Mouse (Mus musculus) intestine, postnatal 0 days (tissue): ENCODE data around the gene Myo10. TPM values are rescaled to one million over a fixed set of nuclear protein-coding genes. Genes with fewer than 3 reads are reported as not detected.

ENCODE experiments used
- ATAC-seq: fragments of 200-750 bp; cut with Nextera tagmentation; 2 replicates; pipeline ENCODE4 v1.8.0; 2017; ENCODE audit warnings: mild to moderate bottlenecking, moderate TSS enrichment, moderate library complexity
- H3K27ac ChIP-seq: fragments of 300-500 bp; sonication (generic); 2 replicates; pipeline ENCODE4 v1.5.1; 2014; ENCODE audit warnings: mild to moderate bottlenecking, low read depth, low read length, moderate library complexity
- H3K27me3 ChIP-seq: fragments of 300-500 bp; sonication (generic); replicated peaks from 2 replicates; pipeline ENCODE4 v1.6.1; 2014; ENCODE audit warnings: low read length, mixed read lengths; ENCODE audit not compliant: control insufficient read depth, insufficient read depth
- H3K36me3 ChIP-seq: fragments of 300-500 bp; sonication (generic); 2 replicates; pipeline ENCODE4 v1.6.1; 2014; ENCODE audit warnings: mild to moderate bottlenecking, moderate library complexity; ENCODE audit not compliant: control insufficient read depth, insufficient read depth
- H3K4me1 ChIP-seq: fragments of 300-500 bp; sonication (generic); replicated peaks from 2 replicates; pipeline ENCODE4 v1.6.1; 2014; ENCODE audit warnings: antibody characterized with exemption, low read length, mixed read lengths; ENCODE audit not compliant: control insufficient read depth, insufficient read depth
- H3K4me2 ChIP-seq: fragments of 300-500 bp; sonication (generic); replicated peaks from 2 replicates; pipeline ENCODE4 v1.6.1; 2014; ENCODE audit warnings: low read depth, mild to moderate bottlenecking, moderate library complexity
- H3K4me3 ChIP-seq: fragments of 300-500 bp; sonication (generic); 2 replicates; pipeline ENCODE4 v1.5.1; 2014; ENCODE audit warnings: low read depth, low read length
- H3K9ac ChIP-seq: fragments of 300-500 bp; sonication (generic); 2 replicates; pipeline ENCODE4 v1.6.1; 2014; ENCODE audit warnings: mild to moderate bottlenecking, low read depth, low read length
- H3K9me3 ChIP-seq: fragments of 300-500 bp; sonication (generic); 2 replicates; pipeline ENCODE4 v1.6.1; 2016; ENCODE audit warnings: mixed run types; ENCODE audit not compliant: control insufficient read depth
- CTCF ChIP-seq: sonication (generic); IDR thresholded peaks from 2 replicates; pipeline ENCODE4 v1.5.1; 2016; ENCODE audit warnings: low read depth, mild to moderate bottlenecking, control low read depth, antibody characterized with exemption, moderate library complexity
- WGBS: fragments of 180-500 bp; shearing (Covaris S2); extraction: QIAGEN DNeasy Blood & Tissue Kit; methylation state at CpG from one replicate; pipeline ENCODE4 v1.1.7; 2014; 5-methylcytosine and 5-hydroxymethylcytosine counted together
- polyA plus RNA-seq: library from polyadenylated mRNA; unstranded; fragments of >200 nt; fragmentation: Nextera tagmentation; extraction: Ambion mirVana; gene quantifications from 2 replicates; pipeline ENCODE4 v1.2.1, GENCODE M21; 2015

The Myo10 gene
- polyA plus RNA-seq, 1 experiment from 2014 or later = 9.5 TPM

DNA sequence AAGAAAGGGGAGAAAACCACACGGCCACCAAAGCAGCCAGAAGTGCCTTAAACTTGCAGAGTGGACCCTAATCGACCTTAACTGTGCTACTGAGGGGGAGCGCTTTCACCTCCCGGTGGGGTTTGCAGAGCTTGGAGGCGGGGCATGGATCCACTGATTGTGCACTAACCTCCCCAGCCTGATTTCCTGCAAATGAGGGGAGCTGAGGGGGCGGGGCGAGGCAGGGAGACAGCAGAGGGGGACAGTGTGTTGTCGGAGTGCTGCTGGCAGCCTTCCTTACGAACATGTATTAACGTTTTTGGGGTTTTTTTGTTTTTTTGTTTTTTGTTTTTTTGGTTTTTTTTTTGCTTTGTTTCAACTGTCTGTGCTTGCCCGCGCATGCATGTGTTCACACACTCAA lies 190.2 kb downstream of the Myo10 start:
- Histone ChIP-seq H3K27me3 (no peaks in the 10 kb centered on the region), H3K4me3 (no peak overlapping the region), H3K36me3 (peaks cover 63% of the 10 kb centered on the region), H3K9me3 (no peaks in the 10 kb centered on the region), H3K4me2 (no peak overlapping the region), H3K27ac (no peak overlapping the region), H3K4me1 (no peaks in the 10 kb centered on the region), H3K9ac (no peak overlapping the region)
- ATAC-seq = no peak
- TF ChIP-seq CTCF = no peak
- WGBS = 77% methylated on average over 12 of the region's 12 CpGs

DNA sequence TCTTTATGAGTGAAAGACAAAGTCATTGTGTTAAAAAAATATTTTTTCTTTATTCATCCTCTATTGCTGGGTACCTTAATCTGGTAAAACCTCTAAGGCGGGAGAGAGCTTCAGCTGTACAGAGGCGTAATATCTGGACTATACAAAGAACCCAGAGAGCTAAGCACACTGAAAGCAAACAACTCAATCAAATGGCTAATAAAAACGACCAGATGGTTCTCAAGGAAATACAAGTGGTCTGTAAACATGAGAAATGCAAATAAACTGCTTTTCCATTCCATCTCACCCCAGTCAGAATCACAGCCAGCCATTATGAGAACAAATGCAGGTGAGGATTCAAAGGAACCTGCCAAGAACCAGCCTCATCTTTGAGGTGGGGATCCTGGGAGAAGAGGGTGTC lies 192.2 kb downstream of the Myo10 start:
- Histone ChIP-seq H3K4me3 (no peak overlapping the region), H3K9me3 (no peaks in the 10 kb centered on the region), H3K27ac (no peak overlapping the region), H3K4me2 (no peak overlapping the region), H3K4me1 (no peaks in the 10 kb centered on the region), H3K27me3 (no peaks in the 10 kb centered on the region), H3K9ac (no peak overlapping the region), H3K36me3 (peaks cover 42% of the 10 kb centered on the region)
- TF ChIP-seq CTCF = no peak
- ATAC-seq = no peak
- WGBS = 66% methylated on average over 3 of the region's 3 CpGs

DNA sequence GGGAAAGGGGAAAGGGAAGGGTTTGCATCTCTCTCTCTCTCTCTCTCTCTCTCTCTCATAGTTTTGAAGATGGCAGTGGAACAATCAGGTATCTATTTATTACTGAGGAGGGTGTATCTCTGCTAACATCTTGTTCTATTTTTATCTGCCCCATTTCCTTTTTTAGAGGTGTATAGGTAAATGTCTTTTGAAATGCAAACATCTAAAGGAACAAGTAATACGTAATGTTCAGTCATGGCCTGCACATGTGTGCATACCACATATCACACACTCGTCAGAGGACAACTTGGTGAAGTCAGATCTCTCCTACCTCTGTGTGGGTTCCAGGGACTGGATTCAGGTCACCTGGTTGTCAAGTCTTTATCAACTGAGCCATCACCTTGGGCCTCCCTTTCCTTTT lies 194.9 kb downstream of the Myo10 start:
- no peaks in the 10 kb centered on the region for H3K4me1 ChIP-seq
- no peak overlapping the region for H3K27ac ChIP-seq
- no peaks in the 10 kb centered on the region for H3K27me3 ChIP-seq
- H3K9ac ChIP-seq = no peak overlapping the region
- no peaks in the 10 kb centered on the region for H3K9me3 ChIP-seq
- WGBS = 75% methylated on average over 2 of the region's 2 CpGs
- peaks cover 17% of the 10 kb centered on the region for H3K36me3 ChIP-seq
- no peak for ATAC-seq
- H3K4me2 ChIP-seq = no peak overlapping the region
- no peak overlapping the region for H3K4me3 ChIP-seq
- no peak for TF ChIP-seq CTCF

DNA sequence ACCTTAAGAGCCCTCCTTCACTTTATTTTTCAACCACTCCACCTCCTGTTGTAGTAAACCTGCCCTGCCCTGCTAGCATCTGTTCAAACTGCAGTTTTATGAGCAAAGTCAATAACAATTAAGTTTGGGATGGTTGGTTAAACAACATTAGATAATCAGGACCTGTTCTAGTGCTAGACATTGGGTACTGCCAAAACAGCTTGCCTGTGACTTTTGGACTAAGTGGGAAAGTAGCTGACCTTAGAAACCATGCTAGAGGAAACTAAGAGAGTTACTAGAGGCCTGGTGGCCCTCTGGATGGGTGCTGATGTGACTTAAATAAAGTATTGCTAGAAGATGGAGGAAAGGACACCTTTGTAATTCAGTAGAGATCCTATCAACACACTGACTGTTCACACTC lies 199.7 kb downstream of the Myo10 start:
- no peaks in the 10 kb centered on the region for H3K9me3 ChIP-seq
- H3K4me1 ChIP-seq = no peaks in the 10 kb centered on the region
- no peak for ATAC-seq
- no peak overlapping the region for H3K4me3 ChIP-seq
- H3K27me3 ChIP-seq = no peaks in the 10 kb centered on the region
- no peak overlapping the region for H3K27ac ChIP-seq
- no peak for TF ChIP-seq CTCF
- H3K4me2 ChIP-seq = no peak overlapping the region
- no peak overlapping the region for H3K9ac ChIP-seq
- no peaks in the 10 kb centered on the region for H3K36me3 ChIP-seq

DNA sequence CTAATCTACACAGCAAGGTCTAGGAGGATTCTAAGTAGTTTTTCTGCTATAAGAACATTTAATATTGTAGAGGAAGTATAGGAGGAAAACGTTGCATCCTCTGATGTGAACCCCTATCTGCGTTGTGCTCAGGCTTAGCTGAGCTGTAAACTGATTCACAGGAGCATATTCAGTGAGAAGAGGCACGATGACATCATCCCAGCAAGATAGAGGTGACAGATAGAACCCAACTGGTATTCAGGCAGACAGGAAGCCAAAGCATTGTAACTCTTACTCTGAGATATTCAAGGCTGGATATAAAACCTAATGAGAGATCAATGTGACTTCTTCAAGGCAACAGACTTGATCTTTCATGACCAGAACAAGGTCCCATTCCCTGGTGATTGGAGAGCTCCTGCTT lies 200.3 kb downstream of the Myo10 start:
- H3K9ac ChIP-seq = no peak overlapping the region
- H3K4me3 ChIP-seq = no peak overlapping the region
- H3K4me1 ChIP-seq = no peaks in the 10 kb centered on the region
- no peak for TF ChIP-seq CTCF
- WGBS = 56% methylated on average over 3 of the region's 3 CpGs
- ATAC-seq = no peak
- no peaks in the 10 kb centered on the region for H3K36me3 ChIP-seq
- H3K4me2 ChIP-seq = no peak overlapping the region
- H3K27ac ChIP-seq = no peak overlapping the region
- no peaks in the 10 kb centered on the region for H3K9me3 ChIP-seq
- H3K27me3 ChIP-seq = no peaks in the 10 kb centered on the region

DNA sequence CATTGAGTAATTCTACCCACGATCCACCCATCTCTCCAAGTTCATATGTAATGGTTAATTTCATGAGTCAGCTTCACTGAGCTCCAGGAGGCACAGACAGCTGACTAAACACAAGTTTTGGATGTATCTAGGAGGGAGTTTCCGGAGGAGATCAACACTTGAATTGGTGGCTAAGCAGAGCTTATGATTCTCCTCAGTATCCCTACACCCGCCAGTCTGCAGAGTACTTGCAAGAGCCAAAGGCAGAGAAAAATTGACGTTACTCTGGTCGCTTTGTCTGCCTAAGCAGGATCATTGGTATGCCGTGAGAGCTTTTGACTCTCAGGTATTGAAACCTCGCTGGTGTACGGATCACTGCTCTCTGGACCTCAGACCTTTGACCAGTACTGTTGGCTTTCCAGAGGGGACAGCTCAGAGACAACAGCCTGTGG lies 204.2 kb downstream of the Myo10 start:
- WGBS = 80% methylated on average over 8 of the region's 8 CpGs
- Histone ChIP-seq H3K9me3 (no peaks in the 10 kb centered on the region), H3K36me3 (no peaks in the 10 kb centered on the region), H3K4me1 (no peaks in the 10 kb centered on the region), H3K4me3 (no peak overlapping the region), H3K9ac (no peak overlapping the region), H3K27ac (no peak overlapping the region), H3K4me2 (no peak overlapping the region), H3K27me3 (no peaks in the 10 kb centered on the region)
- no peak for ATAC-seq
- TF ChIP-seq CTCF = no peak

DNA sequence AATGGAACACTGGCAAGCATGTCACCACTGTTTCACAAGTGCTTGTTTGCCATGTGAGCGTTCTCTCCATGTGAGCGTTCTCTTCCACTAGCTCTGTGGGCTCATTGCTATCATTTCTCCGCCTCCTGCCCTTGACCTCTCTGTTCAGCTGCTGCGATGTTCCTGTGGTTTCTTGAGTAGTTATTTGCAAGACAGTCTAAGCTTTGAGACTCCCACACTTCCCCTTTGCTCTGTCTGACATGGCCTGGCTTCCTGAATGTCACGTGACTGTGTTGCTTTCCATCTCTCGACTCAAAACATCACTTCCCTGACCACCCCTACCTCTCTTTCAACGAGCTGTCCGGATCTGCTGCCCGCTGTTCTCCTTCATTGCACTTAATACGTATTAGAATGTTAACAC lies 206.1 kb downstream of the Myo10 start:
- H3K4me3 ChIP-seq = no peak overlapping the region
- no peaks in the 10 kb centered on the region for H3K9me3 ChIP-seq
- no peak for ATAC-seq
- no peaks in the 10 kb centered on the region for H3K4me1 ChIP-seq
- H3K9ac ChIP-seq = no peak overlapping the region
- H3K4me2 ChIP-seq = no peak overlapping the region
- 74% methylated on average over 10 of the region's 10 CpGs for WGBS
- no peaks in the 10 kb centered on the region for H3K36me3 ChIP-seq
- no peaks in the 10 kb centered on the region for H3K27me3 ChIP-seq
- no peak for TF ChIP-seq CTCF
- H3K27ac ChIP-seq = no peak overlapping the region
